Mouse (Mus musculus): ENCODE data around the gene Grb10. TPM values are rescaled to one million over a fixed set of nuclear protein-coding genes. Genes with fewer than 3 reads are reported as not detected.

The Grb10 gene
- polyA plus RNA-seq (2016; fragmentation: Nextera tagmentation; extraction: Ambion mirVana): 414 and 447 TPM in 2 replicates

DNA sequence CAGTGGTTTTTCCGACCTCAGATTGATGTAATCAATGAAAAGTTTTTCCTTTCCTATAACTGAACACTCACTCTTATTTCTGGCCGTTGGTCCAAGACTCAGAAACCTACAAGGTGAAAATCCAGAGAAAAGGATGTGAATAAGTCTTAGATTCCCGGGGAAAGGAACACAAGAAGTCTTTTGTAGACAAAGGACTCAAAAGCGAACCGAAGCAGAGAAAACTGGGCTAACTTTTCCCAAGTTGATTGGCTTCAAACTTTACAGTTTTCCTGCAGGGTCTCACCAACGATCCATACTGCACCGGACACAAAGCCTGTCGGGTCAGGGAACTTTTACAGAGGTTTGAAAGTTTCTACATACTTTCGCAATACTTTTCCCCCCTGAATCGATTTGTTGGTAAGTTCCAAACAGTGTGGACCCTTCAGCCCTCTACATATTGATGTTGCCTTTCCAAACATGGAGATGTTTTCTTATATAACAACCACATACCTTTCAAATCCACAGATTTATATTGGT lies at the start of gene Grb10:
Grb10 (minus strand) TSS at position 214 of the 516 bp plus-strand sequence.
- 22% methylated on average over 10 of the region's 10 CpGs for WGBS

DNA sequence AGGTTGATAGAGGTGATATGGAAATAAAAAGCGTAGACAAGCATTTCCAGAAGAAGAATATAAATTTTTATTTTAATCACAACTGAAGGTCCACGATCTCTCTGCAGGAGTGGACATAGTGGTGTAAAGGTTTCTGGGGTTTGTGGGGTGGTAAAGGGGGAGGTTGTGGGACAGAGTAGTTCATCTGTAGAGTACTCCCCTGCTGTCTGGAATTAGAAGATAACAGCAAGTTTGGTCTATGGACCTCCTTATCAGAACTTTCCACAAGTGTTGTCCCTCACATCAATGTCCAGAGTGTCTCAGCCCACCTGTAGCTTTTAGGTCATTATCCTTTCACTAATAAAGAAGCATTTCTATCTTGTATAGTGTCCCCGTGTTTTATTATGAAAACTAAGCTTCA lies 43.2 kb upstream of the Grb10 start:
- 90% methylated on average over 3 of the region's 3 CpGs for WGBS
- no peak overlapping the region for H3K4me2 ChIP-seq (replicated peaks)
- H3K4me1 ChIP-seq: no peaks in the 10 kb centered on the region
- no peaks in the 10 kb centered on the region for H3K9me3 ChIP-seq (replicated peaks)
- no peaks in the 10 kb centered on the region for H3K36me3 ChIP-seq
- no peak overlapping the region for H3K27ac ChIP-seq
- no peaks in the 10 kb centered on the region for H3K27me3 ChIP-seq
- no peak for ATAC-seq (ENCODE audit: low FRiP score)
- H3K4me3 ChIP-seq: no peak overlapping the region
- H3K9ac ChIP-seq: no peak overlapping the region

More for the DNA sequence above, at the start of gene Grb10:
- Histone ChIP-seq H3K27me3 (peaks cover 93% of the 10 kb centered on the region), H3K9me3 (replicated peaks) (no peaks in the 10 kb centered on the region), H3K9ac (peak within 1 kb of the TSS; percentile 91), H3K4me3 (peak within 1 kb of the TSS; percentile 62), H3K4me2 (replicated peaks) (peak within 1 kb of the TSS; percentile 56), H3K36me3 (no peaks in the 10 kb centered on the region), H3K27ac (peak within 1 kb of the TSS; percentile 84), H3K4me1 (peaks cover 3% of the 10 kb centered on the region; the same call in 1 of the 2 replicates)
- ATAC-seq (ENCODE audit: low FRiP score): no peak

DNA sequence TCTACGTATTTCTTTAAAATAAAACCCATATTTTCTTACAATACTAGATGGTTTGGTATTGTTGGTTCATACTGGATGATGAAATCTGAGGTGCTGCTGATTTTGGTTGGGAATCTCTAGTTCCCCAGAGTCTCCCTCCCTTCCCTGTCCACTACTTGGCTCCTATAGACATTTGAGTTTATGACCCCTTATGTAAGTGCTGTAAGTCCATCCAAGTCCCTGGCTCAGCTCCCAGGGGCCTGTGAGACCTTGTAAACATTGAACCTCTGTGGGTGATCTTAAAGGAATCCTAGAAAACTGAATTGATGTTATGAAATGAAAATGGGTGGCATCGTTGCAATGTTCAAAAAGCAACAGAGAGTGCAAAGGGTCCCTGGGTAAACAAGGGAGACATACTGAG lies 40.7 kb upstream of the Grb10 start:
- no peak overlapping the region for H3K27ac ChIP-seq
- 86% methylated on average over 2 of the region's 2 CpGs for whole genome bisulfite sequencing
- H3K9me3 ChIP-seq (replicated peaks): no peaks in the 10 kb centered on the region
- H3K36me3 ChIP-seq: no peaks in the 10 kb centered on the region
- no peak overlapping the region for H3K4me2 ChIP-seq (replicated peaks)
- no peaks in the 10 kb centered on the region for H3K4me1 ChIP-seq
- no peak overlapping the region for H3K9ac ChIP-seq
- no peaks in the 10 kb centered on the region for H3K27me3 ChIP-seq
- no peak overlapping the region for H3K4me3 ChIP-seq
- no peak for ATAC-seq (ENCODE audit: low FRiP score)

DNA sequence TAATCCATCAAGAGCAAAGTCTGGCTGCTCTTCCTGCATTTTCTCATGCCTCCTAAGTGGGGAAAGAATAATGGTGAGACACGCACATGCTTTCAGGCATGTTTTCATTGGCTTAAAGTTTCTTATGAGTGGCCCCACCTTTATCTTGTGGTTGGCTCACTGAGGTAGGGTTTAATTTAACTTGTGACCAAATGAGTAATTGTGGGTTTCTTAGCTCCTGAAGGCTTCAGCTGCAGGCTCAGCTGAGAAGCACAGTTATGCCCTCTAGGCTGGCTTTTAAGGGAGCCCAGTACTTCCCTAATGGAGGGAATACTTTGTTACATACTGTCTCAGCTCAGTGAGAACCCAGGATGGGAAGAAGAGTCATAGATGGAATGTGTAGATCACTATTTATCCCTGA lies 37.0 kb upstream of the Grb10 start:
- no peak for ATAC-seq (ENCODE audit: low FRiP score)
- H3K27ac ChIP-seq: no peak overlapping the region
- H3K36me3 ChIP-seq: no peaks in the 10 kb centered on the region
- H3K9ac ChIP-seq: no peak overlapping the region
- 100% methylated on average over 1 of the region's 1 CpGs for WGBS
- H3K4me3 ChIP-seq: no peak overlapping the region
- no peak overlapping the region for H3K4me2 ChIP-seq (replicated peaks)
- no peaks in the 10 kb centered on the region for H3K9me3 ChIP-seq (replicated peaks)
- H3K27me3 ChIP-seq: no peaks in the 10 kb centered on the region
- no peaks in the 10 kb centered on the region for H3K4me1 ChIP-seq

DNA sequence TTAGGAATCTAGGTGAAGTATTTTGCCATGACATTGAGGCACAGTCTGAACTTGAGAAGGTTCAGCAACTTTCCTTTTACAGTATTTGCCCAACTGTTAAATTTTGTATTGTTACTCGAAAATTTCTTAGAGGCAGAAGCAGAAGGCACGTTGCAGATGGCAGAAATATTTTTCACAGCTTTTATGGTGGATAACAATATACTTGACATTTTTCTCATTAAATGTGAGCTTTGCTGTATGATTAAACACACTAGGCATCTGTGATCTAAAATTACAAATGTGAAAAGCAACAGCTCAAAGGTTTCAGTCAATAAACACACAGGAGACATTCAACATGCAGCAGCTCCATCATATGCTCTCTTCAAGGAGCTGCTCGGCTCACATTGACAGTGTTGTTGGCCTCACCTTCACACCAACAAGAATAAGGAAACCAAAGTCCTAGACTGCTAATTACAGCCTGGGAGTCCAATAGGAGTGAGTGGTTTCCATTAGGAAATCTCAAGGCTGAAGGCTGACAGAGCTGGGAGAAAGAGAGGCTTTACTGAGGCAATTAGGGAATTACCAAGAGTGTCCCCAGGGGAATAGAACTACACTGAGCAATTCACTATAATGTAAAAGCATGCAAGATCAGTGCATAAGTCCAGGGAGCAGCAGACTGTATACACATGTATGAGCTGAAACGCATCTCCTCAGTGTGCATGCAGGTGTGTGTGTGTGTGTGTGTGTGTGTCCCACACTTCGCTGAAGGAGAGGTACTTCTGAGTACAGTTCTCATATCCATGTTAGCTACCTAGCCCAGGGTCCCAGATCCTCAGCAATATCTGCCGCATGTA lies 35.1 kb upstream of the Grb10 start:
- Histone ChIP-seq H3K4me1 (no peaks in the 10 kb centered on the region), H3K9me3 (replicated peaks) (no peaks in the 10 kb centered on the region), H3K4me2 (replicated peaks) (no peak overlapping the region), H3K4me3 (no peak overlapping the region), H3K9ac (no peak overlapping the region), H3K27me3 (no peaks in the 10 kb centered on the region), H3K36me3 (no peaks in the 10 kb centered on the region), H3K27ac (no peak overlapping the region)
- 88% methylated on average over 6 of the region's 6 CpGs for WGBS
- ATAC-seq (ENCODE audit: low FRiP score): no peak

DNA sequence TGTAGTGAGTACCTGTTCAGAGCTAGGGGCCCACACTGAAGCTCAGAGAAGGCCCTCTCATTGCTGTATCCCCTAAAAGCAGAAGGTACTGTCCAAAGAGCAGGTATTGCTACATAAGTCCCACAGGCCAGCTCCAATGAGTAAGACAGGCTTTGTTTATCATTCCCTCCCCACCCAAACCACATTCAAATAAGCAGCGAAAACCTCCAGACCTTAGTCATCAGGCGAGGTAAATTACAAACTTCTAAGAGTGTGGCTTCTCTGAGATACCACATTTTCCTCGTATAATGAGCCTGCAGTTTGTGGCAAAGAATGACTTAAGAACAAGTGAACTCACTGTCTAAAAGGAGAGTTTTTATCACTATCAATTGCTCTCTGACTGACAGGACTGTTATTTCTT lies 33.8 kb upstream of the Grb10 start:
- H3K4me2 ChIP-seq (replicated peaks): no peak overlapping the region
- H3K9ac ChIP-seq: no peak overlapping the region
- no peak for ATAC-seq (ENCODE audit: low FRiP score)
- no peaks in the 10 kb centered on the region for H3K4me1 ChIP-seq
- H3K9me3 ChIP-seq (replicated peaks): no peaks in the 10 kb centered on the region
- no peak overlapping the region for H3K4me3 ChIP-seq
- H3K36me3 ChIP-seq: no peaks in the 10 kb centered on the region
- no peaks in the 10 kb centered on the region for H3K27me3 ChIP-seq
- H3K27ac ChIP-seq: no peak overlapping the region
- 82% methylated on average over 3 of the region's 3 CpGs for WGBS

DNA sequence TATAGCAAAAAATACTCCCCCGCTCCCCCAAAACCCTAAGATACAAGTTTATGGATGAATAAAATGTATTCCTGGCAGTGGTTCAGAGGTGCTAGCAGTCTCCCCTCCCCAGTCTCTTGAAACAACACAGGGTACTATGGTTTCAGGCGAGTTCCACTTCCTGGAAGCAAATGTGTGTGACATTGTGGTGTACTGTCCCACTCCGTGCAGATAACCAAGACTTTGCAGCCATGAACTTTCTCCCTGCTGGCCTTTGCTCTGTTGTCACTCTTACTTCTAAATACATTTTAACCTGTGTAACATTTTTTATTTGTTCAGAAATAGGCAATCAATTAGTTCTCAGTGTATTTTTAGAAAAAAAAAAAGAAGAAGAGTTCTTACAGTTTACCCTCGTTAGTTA lies 20.5 kb upstream of the Grb10 start:
- no peaks in the 10 kb centered on the region for H3K27me3 ChIP-seq
- H3K4me1 ChIP-seq: no peaks in the 10 kb centered on the region
- H3K36me3 ChIP-seq: no peaks in the 10 kb centered on the region
- H3K9me3 ChIP-seq (replicated peaks): no peaks in the 10 kb centered on the region
- no peak overlapping the region for H3K9ac ChIP-seq
- 86% methylated on average over 4 of the region's 4 CpGs for WGBS
- H3K27ac ChIP-seq: no peak overlapping the region
- H3K4me2 ChIP-seq (replicated peaks): no peak overlapping the region
- ATAC-seq (ENCODE audit: low FRiP score): no peak
- no peak overlapping the region for H3K4me3 ChIP-seq

DNA sequence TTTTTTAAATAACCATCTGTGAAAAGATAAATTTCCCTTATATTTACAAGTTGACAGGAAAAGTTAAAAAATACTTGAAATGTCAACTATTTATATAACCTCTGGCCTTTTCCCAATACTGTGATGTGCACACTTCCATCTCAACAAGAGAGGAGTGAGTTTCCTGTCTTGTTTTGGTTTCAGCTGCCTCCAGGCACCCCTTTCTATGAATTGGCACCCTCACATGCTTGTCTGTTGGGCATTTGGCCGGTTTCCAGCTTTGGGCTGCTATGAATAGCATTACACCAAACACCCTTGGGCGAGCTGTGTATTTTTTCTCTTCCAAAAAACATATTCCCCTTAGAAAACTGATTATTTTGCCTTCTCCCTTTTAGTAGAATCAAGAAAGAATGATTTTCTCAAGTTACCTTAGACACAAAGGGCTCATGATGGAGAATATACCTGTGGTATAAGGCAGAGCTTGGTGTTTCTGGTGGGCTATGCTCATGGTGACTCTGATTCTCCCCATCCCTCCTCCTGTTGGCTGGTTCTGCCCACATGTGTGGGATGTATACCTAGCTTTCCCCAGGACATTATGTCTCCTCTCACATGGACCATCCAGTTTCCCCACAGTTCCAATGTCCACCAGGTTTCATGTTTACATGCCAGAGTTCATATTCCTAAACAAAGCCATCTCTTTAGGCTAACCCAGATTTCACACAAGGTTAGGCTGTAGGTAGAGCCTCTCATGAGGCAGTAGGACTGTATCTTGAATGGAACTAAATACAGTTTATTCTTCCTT lies 10.3 kb upstream of the Grb10 start:
- Histone ChIP-seq H3K4me2 (replicated peaks) (no peak overlapping the region), H3K4me3 (no peak overlapping the region), H3K4me1 (no peaks in the 10 kb centered on the region), H3K9me3 (replicated peaks) (no peaks in the 10 kb centered on the region), H3K36me3 (0 out of 2 replicates have a peak, but pooled peaks cover 6% of the 10 kb centered on the region), H3K9ac (no peak overlapping the region), H3K27me3 (no peaks in the 10 kb centered on the region), H3K27ac (no peak overlapping the region)
- 79% methylated on average over 2 of the region's 2 CpGs for WGBS
- ATAC-seq (ENCODE audit: low FRiP score): no peak

DNA sequence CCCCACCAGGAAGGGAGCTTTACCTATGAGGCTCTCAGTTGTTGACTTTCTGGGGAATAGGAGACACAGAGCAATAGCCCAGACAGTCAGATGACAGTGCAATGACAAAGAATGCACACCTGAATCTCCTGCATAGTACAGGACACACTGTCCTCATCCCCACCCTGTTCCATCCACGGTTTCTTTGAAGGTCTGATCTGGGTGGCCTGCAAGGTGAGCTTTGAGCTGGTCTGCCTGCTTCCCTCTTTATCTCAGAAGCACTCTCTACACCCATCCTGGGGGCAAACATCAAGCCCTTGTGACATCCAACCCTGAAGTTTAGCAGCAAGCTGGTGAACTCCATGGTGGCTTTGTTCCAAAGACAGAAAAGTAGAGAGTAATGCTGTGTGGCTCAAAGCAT lies 9.7 kb upstream of the Grb10 start:
- H3K36me3 ChIP-seq: 0 out of 2 replicates have a peak, but pooled peaks cover 6% of the 10 kb centered on the region
- no peak for ATAC-seq (ENCODE audit: low FRiP score)
- 77% methylated on average over 1 of the region's 1 CpGs for WGBS

DNA sequence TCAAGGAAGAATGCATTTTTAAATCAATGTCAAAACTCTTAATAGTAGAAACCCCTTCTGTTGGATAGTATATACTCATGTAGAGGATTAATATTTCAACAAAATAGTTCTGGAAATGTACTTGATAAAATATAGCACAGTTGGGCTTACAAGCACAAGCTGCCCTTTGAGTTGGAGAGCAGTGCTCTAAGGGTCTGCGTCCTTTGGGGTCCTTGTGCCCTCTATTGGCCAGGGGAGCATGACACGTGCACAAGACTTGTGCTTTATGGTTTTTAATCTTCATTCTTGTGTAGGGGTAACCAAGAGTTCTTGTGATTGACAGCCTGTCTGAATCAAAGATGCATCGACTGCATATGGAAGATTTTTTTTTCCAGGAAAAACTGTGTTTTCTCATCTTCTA lies 5.8 kb upstream of the Grb10 start:
- H3K4me1 ChIP-seq: 0 out of 2 replicates have a peak, but pooled peaks cover under 1% of the 10 kb centered on the region
- no peaks in the 10 kb centered on the region for H3K9me3 ChIP-seq (replicated peaks)
- no peak overlapping the region for H3K9ac ChIP-seq
- H3K27ac ChIP-seq: no peak overlapping the region
- no peak overlapping the region for H3K4me3 ChIP-seq
- no peak for ATAC-seq (ENCODE audit: low FRiP score)
- H3K27me3 ChIP-seq: peaks cover 42% of the 10 kb centered on the region
- H3K36me3 ChIP-seq: 0 out of 2 replicates have a peak, but pooled peaks cover 6% of the 10 kb centered on the region
- WGBS: 48% methylated on average over 3 of the region's 3 CpGs
- no peak overlapping the region for H3K4me2 ChIP-seq (replicated peaks)

More for the DNA sequence above, 9.7 kb upstream of the Grb10 start:
- H3K4me3 ChIP-seq: no peak overlapping the region
- no peaks in the 10 kb centered on the region for H3K9me3 ChIP-seq (replicated peaks)
- no peak overlapping the region for H3K4me2 ChIP-seq (replicated peaks)
- peaks cover 6% of the 10 kb centered on the region for H3K27me3 ChIP-seq
- no peak overlapping the region for H3K9ac ChIP-seq
- H3K27ac ChIP-seq: no peak overlapping the region
- H3K4me1 ChIP-seq: no peaks in the 10 kb centered on the region

DNA sequence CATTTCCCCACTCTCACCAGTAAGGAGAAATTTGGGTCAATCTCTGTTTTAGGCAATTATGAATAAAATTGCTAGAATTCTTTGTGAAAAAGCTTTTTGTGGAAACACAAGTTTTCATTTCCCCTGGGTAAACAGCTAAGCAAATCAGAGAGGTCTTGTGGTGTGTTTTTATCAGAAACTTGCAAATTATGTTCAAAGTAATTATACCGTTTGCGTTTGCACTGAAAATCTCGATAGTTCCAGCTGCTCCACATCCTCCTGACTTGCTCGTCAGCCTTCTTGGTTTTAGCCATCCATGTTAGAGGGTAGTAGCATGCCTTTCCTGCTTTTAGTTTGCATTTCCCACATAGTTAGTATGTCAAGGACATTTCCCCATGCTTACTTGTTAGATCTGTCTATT lies 3.3 kb upstream of the Grb10 start:
- WGBS: 81% methylated on average over 4 of the region's 4 CpGs
- Histone ChIP-seq H3K4me3 (no peak overlapping the region), H3K36me3 (no peaks in the 10 kb centered on the region), H3K4me1 (peaks cover 3% of the 10 kb centered on the region; the same call in 1 of the 2 replicates), H3K27ac (no peak overlapping the region), H3K9me3 (replicated peaks) (no peaks in the 10 kb centered on the region), H3K27me3 (peaks cover 64% of the 10 kb centered on the region), H3K9ac (no peak overlapping the region), H3K4me2 (replicated peaks) (no peak overlapping the region)
- ATAC-seq (ENCODE audit: low FRiP score): no peak

DNA sequence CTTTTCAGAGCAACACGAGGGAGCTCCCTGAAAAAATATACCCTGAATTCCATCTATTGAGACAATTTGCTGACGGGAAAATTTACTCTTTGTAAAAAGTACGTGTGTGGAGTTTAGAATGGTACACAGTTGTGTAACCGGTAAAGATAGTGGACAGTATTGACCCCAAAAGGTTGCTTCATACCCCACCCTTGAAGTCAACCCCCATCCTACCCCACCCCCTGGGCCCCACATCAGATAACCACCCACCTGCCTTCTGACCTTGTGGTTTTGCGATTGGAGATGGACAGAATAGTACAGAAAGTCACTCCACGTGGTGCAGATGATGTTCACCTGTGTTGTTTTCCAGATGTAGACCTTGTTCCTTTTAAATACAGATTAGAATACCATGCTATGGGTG lies 2.9 kb upstream of the Grb10 start:
- no peaks in the 10 kb centered on the region for H3K36me3 ChIP-seq
- H3K27me3 ChIP-seq: peaks cover 68% of the 10 kb centered on the region
- ATAC-seq (ENCODE audit: low FRiP score): no peak
- no peak overlapping the region for H3K9ac ChIP-seq
- H3K9me3 ChIP-seq (replicated peaks): no peaks in the 10 kb centered on the region
- no peak overlapping the region for H3K4me3 ChIP-seq
- H3K4me1 ChIP-seq: peaks cover 3% of the 10 kb centered on the region; the same call in 1 of the 2 replicates
- no peak overlapping the region for H3K4me2 ChIP-seq (replicated peaks)
- H3K27ac ChIP-seq: no peak overlapping the region
- WGBS: 78% methylated on average over 6 of the region's 6 CpGs

Measured in hindbrain, embryonic 12.5 days (tissue).